Mouse (Mus musculus) stomach, postnatal 0 days (tissue): Measurements from ENCODE around the gene Rsph1. TPM values are rescaled to one million over a fixed set of nuclear protein-coding genes. Genes with fewer than 3 reads are reported as not detected.

Experiments
- ATAC-seq: fragments of 200-750 bp; cut with Nextera tagmentation; 2 replicates; pipeline ENCODE4 v1.8.0; 2017; ENCODE audit not compliant: low FRiP score, low TSS enrichment
- DNase-seq: peaks from one replicate; pipeline ENCODE4 v3.0.0-alpha.2; 2016; ENCODE audit warnings: low spot score
- H3K27ac ChIP-seq: fragments of 300-500 bp; sonication (generic); replicated peaks from 2 replicates; pipeline ENCODE4 v1.5.1; 2014; ENCODE audit warnings: mild to moderate bottlenecking, control low read depth
- H3K27me3 ChIP-seq: fragments of 300-500 bp; sonication (generic); 2 replicates; pipeline ENCODE4 v1.6.1; 2014; ENCODE audit warnings: low read length; ENCODE audit not compliant: control insufficient read depth, insufficient read depth
- H3K36me3 ChIP-seq: fragments of 300-500 bp; sonication (generic); 2 replicates; pipeline ENCODE4 v1.6.1; 2014; ENCODE audit warnings: low read length, mixed read lengths; ENCODE audit not compliant: control insufficient read depth, insufficient read depth
- H3K4me1 ChIP-seq: fragments of 300-500 bp; sonication (generic); replicated peaks from 2 replicates; pipeline ENCODE4 v1.6.1; 2014; ENCODE audit warnings: antibody characterized with exemption; ENCODE audit not compliant: control insufficient read depth, insufficient read depth
- H3K4me2 ChIP-seq: fragments of 300-500 bp; sonication (generic); replicated peaks from 2 replicates; pipeline ENCODE4 v1.6.1; 2014; ENCODE audit warnings: low read depth, mild to moderate bottlenecking, control low read depth, moderate library complexity
- H3K4me3 ChIP-seq: fragments of 300-500 bp; sonication (generic); 2 replicates; pipeline ENCODE4 v1.5.1; 2014; ENCODE audit warnings: low read depth, low read length, control low read depth
- H3K9ac ChIP-seq: fragments of 300-500 bp; sonication (generic); 2 replicates; pipeline ENCODE4 v1.6.1; 2014; ENCODE audit warnings: mild to moderate bottlenecking, low read length, control low read depth, mixed read lengths
- H3K9me3 ChIP-seq: fragments of 300-500 bp; sonication (generic); 2 replicates; pipeline ENCODE4 v1.6.1; 2016; ENCODE audit warnings: low read length; ENCODE audit not compliant: control insufficient read depth
- CTCF ChIP-seq: IDR thresholded peaks from 2 replicates; pipeline ENCODE4 v1.5.1; 2016; ENCODE audit warnings: antibody characterized with exemption, low read depth, mild to moderate bottlenecking, moderate library complexity
- EP300 ChIP-seq: optimal IDR thresholded peaks from 2 replicates; pipeline ENCODE3; 2016; ENCODE audit warnings: antibody characterized with exemption
- WGBS: fragments of 180-500 bp; shearing (Covaris S2); extraction: QIAGEN DNeasy Blood & Tissue Kit; methylation state at CpG from one replicate; pipeline ENCODE4 v1.1.7; 2014; 5-methylcytosine and 5-hydroxymethylcytosine counted together
- polyA plus RNA-seq: library from polyadenylated mRNA; unstranded; fragments of >200 nt; fragmentation: Nextera tagmentation; extraction: Ambion mirVana; gene quantifications from 2 replicates; pipeline ENCODE4 v1.2.1, GENCODE M21; 2015

Rsph1 gene
- polyA plus RNA-seq, 1 experiment from 2014 or later, result 0.87 TPM

DNA sequence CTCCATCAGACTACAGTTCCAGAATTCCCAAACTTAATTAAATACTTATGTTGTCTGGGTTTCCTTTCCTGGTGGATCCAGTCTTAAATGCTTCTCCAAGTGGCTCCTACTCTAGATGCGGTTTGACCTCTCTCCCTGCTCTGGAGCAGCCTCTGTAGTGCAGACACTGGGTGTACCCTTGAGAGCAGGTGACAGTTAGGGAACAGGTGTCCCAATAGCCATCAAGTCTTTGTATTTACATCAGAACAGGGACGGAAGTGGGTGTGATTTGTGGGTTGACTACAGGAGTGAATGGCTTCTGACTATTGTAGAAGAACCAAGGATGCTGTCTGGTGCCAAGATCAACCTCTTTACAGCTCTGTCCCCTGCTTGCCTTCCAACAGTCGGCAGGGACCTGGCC is 30.6 kb upstream of the Rsph1 start:
- no peak overlapping the region for H3K4me3 ChIP-seq
- ATAC-seq (no peak), DNase-seq (no peak)
- H3K4me1 ChIP-seq, result 0 out of 2 replicates have a peak, but pooled peaks cover 2% of the 10 kb centered on the region
- no peaks in the 10 kb centered on the region for H3K27me3 ChIP-seq
- H3K9ac ChIP-seq, result no peak overlapping the region
- no peak overlapping the region for H3K4me2 ChIP-seq
- WGBS, result 65% methylated on average over 3 of the region's 3 CpGs
- TF ChIP-seq EP300, result no peak
- TF ChIP-seq CTCF, result no peak
- H3K9me3 ChIP-seq, result no peaks in the 10 kb centered on the region
- H3K27ac ChIP-seq, result peak overlapping the region; percentile 61
- H3K36me3 ChIP-seq, result no peaks in the 10 kb centered on the region

DNA sequence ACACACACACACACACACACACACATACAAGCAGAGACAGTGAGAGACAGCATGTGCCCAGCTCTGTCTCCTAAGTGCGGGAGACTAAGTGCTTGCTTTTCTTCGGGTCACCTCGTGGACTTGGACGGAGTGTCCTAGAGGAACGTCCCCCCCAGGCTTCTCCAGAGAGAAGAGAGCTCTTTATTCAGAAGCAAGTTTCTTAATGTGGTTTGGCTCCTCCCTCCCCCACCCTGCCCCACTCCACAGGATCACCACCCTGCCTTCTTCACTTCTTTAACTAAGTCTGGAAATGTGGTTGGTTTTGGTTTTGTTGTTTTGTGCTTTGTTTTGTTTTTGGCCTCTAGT is 28.6 kb upstream of the Rsph1 start:
- H3K36me3 ChIP-seq, result no peaks in the 10 kb centered on the region
- DNase-seq, result no peak
- H3K4me2 ChIP-seq, result no peak overlapping the region
- ATAC-seq, result no peak
- 58% methylated on average over 5 of the region's 5 CpGs for WGBS
- no peak overlapping the region for H3K4me3 ChIP-seq
- H3K4me1 ChIP-seq, result 0 out of 2 replicates have a peak, but pooled peaks cover 2% of the 10 kb centered on the region
- H3K27me3 ChIP-seq, result no peaks in the 10 kb centered on the region
- no peak overlapping the region for H3K9ac ChIP-seq
- TF ChIP-seq EP300 (no peak), CTCF (no peak)
- peak overlapping the region; percentile 91 for H3K27ac ChIP-seq
- no peaks in the 10 kb centered on the region for H3K9me3 ChIP-seq

DNA sequence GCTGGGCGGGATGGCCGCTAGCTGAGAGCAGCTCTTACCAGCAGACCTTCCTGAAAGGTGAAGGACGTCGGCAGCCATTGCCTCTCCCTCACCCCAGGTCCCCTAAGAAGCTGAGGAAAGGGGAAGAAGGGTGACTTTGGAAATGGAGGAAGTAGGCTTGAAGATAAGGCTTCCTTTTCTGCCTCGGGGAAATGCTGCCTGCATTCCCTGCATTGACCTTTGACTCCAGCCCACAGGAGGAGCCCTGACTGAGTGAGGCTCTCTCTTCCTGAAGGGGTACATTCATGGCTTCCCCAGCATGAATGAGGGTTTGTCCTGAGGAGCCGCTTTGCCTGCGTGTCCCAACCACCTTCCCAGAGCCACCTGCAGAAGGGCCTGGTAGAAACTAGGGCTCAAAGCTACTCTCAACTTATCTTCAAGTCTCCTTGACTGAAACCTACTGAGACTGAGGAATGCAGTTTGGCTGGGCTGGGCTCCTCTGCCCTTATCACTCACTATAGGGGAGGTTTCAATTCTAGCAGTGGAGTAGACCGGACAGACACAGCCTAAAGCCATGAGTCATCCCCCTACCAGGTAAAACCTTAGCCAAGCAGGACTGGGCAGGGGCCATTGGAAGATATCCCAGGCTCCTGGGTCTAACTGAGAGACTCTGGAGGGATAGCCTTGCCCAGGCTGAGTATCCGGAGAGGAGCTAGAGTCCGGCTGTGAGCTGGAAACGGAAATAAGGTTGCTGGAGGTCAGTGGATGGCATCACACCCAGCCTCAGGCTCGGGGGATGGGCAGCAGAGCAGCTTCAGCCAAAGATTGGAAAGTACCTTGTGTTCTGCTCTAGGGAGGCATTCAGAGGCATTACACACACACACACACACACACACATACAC is 28.0 kb upstream of the Rsph1 start:
- ATAC-seq, result peak; percentile 91
- TF ChIP-seq CTCF (no peak), EP300 (no peak)
- peak; percentile 76 for DNase-seq
- Histone ChIP-seq H3K9me3 (no peaks in the 10 kb centered on the region), H3K36me3 (no peaks in the 10 kb centered on the region), H3K4me2 (no peak overlapping the region), H3K9ac (no peak overlapping the region), H3K27me3 (no peaks in the 10 kb centered on the region), H3K27ac (peak overlapping the region; percentile 91), H3K4me1 (0 out of 2 replicates have a peak, but pooled peaks cover 2% of the 10 kb centered on the region), H3K4me3 (no peak overlapping the region)
- WGBS, result 32% methylated on average over 12 of the region's 12 CpGs

DNA sequence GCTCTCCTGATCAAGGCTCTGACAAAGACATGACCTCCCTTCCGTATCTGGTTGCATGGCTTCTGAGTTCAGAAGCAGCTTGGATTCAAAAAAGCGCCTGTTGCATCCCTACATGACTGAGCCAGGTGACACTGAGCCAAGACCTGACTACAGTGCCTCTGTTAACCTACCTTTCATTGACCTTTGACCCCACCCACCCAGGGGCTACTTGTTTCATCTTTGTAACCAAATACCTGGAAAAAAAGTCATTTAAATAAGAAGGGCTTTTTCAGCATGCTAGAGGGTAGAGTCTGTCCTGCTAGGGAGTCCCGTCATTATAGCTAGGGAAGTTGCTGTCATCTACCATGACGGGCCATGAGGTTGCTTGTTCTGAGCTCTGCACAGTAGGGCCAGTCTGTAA is 26.2 kb upstream of the Rsph1 start:
- ATAC-seq (no peak), DNase-seq (no peak)
- no peak for TF ChIP-seq EP300
- TF ChIP-seq CTCF, result no peak
- Histone ChIP-seq H3K27me3 (no peaks in the 10 kb centered on the region), H3K36me3 (no peaks in the 10 kb centered on the region), H3K27ac (no peak overlapping the region), H3K4me1 (0 out of 2 replicates have a peak, but pooled peaks cover 2% of the 10 kb centered on the region), H3K4me2 (no peak overlapping the region), H3K4me3 (no peak overlapping the region), H3K9ac (no peak overlapping the region), H3K9me3 (no peaks in the 10 kb centered on the region)
- WGBS, result 95% methylated on average over 4 of the region's 4 CpGs

DNA sequence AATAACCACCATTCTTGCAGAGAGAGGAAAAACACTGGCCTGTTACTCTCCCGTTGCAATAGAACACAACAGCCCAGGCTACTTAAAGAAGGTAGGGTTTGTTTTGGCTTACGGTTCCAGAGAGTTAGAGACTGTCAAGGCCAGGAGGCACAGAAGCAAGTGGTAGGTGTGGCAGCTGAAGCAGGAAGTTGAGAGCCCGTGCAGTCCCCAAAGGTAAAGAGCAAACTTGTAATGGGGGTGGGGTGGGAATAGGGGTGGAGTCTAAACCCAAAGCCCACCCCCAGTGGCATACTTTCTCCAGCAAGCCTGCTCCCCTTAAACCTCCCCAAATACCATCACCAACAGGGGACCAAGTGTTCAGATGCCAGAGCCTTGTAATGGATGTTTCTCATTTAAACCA is 23.6 kb upstream of the Rsph1 start:
- Histone ChIP-seq H3K4me3 (no peak overlapping the region), H3K4me2 (no peak overlapping the region), H3K27ac (peak overlapping the region; percentile 49; the same call in 1 of the 2 replicates), H3K9me3 (no peaks in the 10 kb centered on the region), H3K9ac (no peak overlapping the region), H3K36me3 (no peaks in the 10 kb centered on the region), H3K27me3 (no peaks in the 10 kb centered on the region), H3K4me1 (peaks cover 2% of the 10 kb centered on the region; the same call in 1 of the 2 replicates)
- WGBS, result 49% methylated on average over 3 of the region's 3 CpGs
- DNase-seq (no peak), ATAC-seq (no peak)
- TF ChIP-seq EP300 (no peak), CTCF (no peak)

DNA sequence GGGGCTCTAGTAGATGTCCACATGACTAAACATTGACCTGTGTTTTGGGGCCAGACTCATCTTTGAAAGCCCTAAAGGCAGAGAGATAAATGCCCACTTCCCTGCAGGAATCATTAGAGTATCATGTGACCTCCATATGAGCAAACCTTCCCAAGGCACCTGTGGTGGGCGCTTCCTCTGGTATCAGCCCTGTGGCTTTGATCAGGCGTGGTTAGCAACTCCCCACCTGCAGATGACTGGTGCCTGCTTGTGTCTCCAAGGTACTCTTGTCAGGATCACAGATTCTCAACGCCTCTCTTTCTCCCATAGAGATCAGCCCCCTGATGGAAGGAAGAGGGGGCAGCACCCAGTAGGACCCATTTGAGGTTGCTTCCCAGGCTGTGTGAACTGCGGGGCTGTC is 22.8 kb upstream of the Rsph1 start:
- Histone ChIP-seq H3K4me1 (no peaks in the 10 kb centered on the region; the same call in 1 of the 2 replicates), H3K9ac (no peak overlapping the region), H3K4me3 (no peak overlapping the region), H3K4me2 (no peak overlapping the region), H3K27me3 (no peaks in the 10 kb centered on the region), H3K9me3 (no peaks in the 10 kb centered on the region), H3K27ac (no peak overlapping the region), H3K36me3 (no peaks in the 10 kb centered on the region)
- no peak for ATAC-seq
- no peak for TF ChIP-seq CTCF
- DNase-seq, result no peak
- WGBS, result 87% methylated on average over 4 of the region's 4 CpGs
